Mouse (Mus musculus) adrenal gland, adult 8-10 months (tissue): ENCODE data around the gene Cfap44. TPM values are rescaled to one million over a fixed set of nuclear protein-coding genes. Genes with fewer than 3 reads are reported as not detected.

Experiments used
- total RNA-seq, 4 experiments: library from RNA; stranded (reverse); gene quantifications; 2 replicates each; pipeline ENCODE4 v1.2.4; 2022

Gene Cfap44
- total RNA-seq, 4 experiments from 2014 or later, result 0.43 to 2.3 (median 0.70) TPM

Other genes starting within 250 kb of the Cfap44 start
- gene Usf3, start 221.6 kb upstream of the Cfap44 start, total RNA-seq, result 10 to 100 TPM; 24.1 to 24.9 (median 24.6) TPM
- 10 to 100 TPM in 3 of 4 experiments, 1 to 10 TPM in 1; 7.8 to 18.1 (median 13.3) TPM for gene Sidt1, start 61.6 kb upstream of the Cfap44 start, total RNA-seq
- gene Spice1, start 47.7 kb upstream of the Cfap44 start, total RNA-seq, result 10 to 100 TPM; 21.4 to 31.3 (median 23.5) TPM
- 10 to 100 TPM; 45.6 to 89.0 (median 65.4) TPM for gene Boc, start 164.1 kb downstream of the Cfap44 start, total RNA-seq